Mouse (Mus musculus) embryonic facial prominence, embryonic 14.5 days (tissue): Measurements from ENCODE around the gene Lamtor2. TPM values are rescaled to one million over a fixed set of nuclear protein-coding genes. Genes with fewer than 3 reads are reported as not detected.
A peak's percentile ranks its signal among the peaks of the same experiment; 100 is the strongest.

ENCODE experiments used
- ATAC-seq: fragments of 200-750 bp; cut with Nextera tagmentation; 2 replicates; pipeline ENCODE4 v1.8.0; 2017; ENCODE audit warnings: low read depth, moderate number of reproducible peaks, moderate TSS enrichment
- DNase-seq: peaks from one replicate; pipeline ENCODE4 v3.0.0-alpha.2; 2015; ENCODE audit warnings: low spot score
- H3K27ac ChIP-seq: fragments of 300-500 bp; sonication (generic); replicated peaks from 2 replicates; pipeline ENCODE4 v1.5.1; 2014; ENCODE audit warnings: low read depth, mild to moderate bottlenecking, low read length, moderate library complexity
- H3K27me3 ChIP-seq: fragments of 300-500 bp; sonication (generic); replicated peaks from 2 replicates; pipeline ENCODE4 v1.6.1; 2014; ENCODE audit warnings: low read length; ENCODE audit not compliant: control insufficient read depth, insufficient read depth
- H3K36me3 ChIP-seq: fragments of 300-500 bp; sonication (generic); 2 replicates; pipeline ENCODE4 v1.6.1; 2014; ENCODE audit warnings: low read length, mixed read lengths; ENCODE audit not compliant: control insufficient read depth, insufficient read depth
- H3K4me1 ChIP-seq: fragments of 300-500 bp; sonication (generic); 2 replicates; pipeline ENCODE4 v1.6.1; 2014; ENCODE audit warnings: antibody characterized with exemption, low read length; ENCODE audit not compliant: control insufficient read depth, insufficient read depth
- H3K4me2 ChIP-seq: fragments of 300-500 bp; sonication (generic); 2 replicates; pipeline ENCODE4 v1.6.1; 2014; ENCODE audit warnings: low read depth, mild to moderate bottlenecking, low read length, moderate library complexity, mixed read lengths
- H3K4me3 ChIP-seq: fragments of 300-500 bp; sonication (generic); 2 replicates; pipeline ENCODE4 v1.5.1; 2014; ENCODE audit warnings: low read depth, mild to moderate bottlenecking, low read length
- H3K9ac ChIP-seq: fragments of 300-500 bp; sonication (generic); 2 replicates; pipeline ENCODE4 v1.6.1; 2014; ENCODE audit warnings: low read depth, mild to moderate bottlenecking, low read length, moderate library complexity, mixed read lengths
- H3K9me3 ChIP-seq: fragments of 300-500 bp; sonication (generic); 2 replicates; pipeline ENCODE4 v1.6.1; 2016; ENCODE audit warnings: low read length; ENCODE audit not compliant: control insufficient read depth
- WGBS: fragments of 180-500 bp; shearing (Covaris S2); extraction: QIAGEN DNeasy Blood & Tissue Kit; methylation state at CpG from one replicate; pipeline ENCODE4 v1.1.7; 2014; 5-methylcytosine and 5-hydroxymethylcytosine counted together
- polyA plus RNA-seq: library from polyadenylated mRNA; unstranded; fragments of >200 nt; fragmentation: Nextera tagmentation; extraction: Ambion mirVana; gene quantifications from 2 replicates; pipeline ENCODE4 v1.2.1, GENCODE M21; 2014

Lamtor2 gene
- polyA plus RNA-seq, 1 experiment from 2014 or later = 107 TPM

DNA sequence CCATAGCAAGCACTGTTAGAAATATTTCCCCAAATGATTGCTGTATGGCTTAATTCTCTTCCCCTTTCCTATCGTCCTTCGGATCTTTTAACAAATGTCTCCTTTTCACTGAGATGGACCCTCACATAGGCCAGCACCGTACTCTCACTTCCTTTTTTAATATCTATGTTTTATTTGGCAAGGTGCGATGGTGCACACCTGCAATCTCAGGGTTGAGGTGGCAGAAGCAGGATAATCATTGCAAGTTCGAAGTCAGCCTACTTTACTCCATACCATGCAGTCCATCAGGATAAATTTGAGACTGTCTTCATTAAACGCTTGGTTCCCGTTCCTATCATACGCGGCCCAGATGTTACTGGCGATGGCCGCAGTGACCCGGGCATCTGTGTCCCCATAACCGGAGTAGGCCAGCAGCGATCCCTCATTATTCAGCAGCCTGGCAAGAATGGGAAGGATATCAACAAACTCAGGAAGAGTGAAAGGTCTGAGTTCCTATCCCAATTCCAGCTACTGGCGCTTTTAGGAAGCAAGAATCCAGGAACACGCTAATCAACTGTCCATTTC lies 710 bp downstream of the Lamtor2 start:
- H3K27me3 ChIP-seq = no peaks in the 10 kb centered on the region
- H3K9ac ChIP-seq = peak overlapping the region; percentile 88
- H3K4me2 ChIP-seq = peak overlapping the region; percentile 86
- DNase-seq = no peak
- peaks cover 18% of the 10 kb centered on the region for H3K36me3 ChIP-seq
- H3K9me3 ChIP-seq = no peaks in the 10 kb centered on the region
- peak overlapping the region; percentile 89 for H3K4me3 ChIP-seq
- peak overlapping the region; percentile 97; the same call in 1 of the 2 replicates for H3K27ac ChIP-seq
- ATAC-seq = no peak
- peaks cover 13% of the 10 kb centered on the region for H3K4me1 ChIP-seq
- 21% methylated on average over 16 of the region's 16 CpGs for WGBS

DNA sequence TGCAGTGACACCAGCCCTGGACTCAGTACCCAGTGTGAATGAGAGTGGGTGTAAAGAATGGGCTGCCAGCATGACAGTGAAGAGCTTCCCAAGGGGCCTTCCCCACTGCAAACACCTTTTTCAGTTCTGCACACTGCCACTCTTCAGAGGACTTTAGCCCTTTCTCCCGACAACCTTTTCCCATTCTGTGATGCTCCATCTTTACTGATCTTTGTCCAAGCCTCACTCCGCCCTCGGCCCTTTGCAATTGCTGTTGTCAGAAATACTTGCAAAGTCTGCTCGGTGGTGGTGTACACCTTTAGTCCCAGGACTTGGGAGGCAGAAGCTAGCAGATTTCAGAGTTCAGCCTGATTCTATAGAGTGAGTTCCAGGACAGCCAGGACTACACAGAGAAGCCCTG lies 1.3 kb downstream of the Lamtor2 start:
- H3K4me2 ChIP-seq = peak overlapping the region; percentile 86
- WGBS = 93% methylated on average over 4 of the region's 4 CpGs
- peaks cover 13% of the 10 kb centered on the region for H3K4me1 ChIP-seq
- peak overlapping the region; percentile 88; the same call in 1 of the 2 replicates for H3K9ac ChIP-seq
- H3K27ac ChIP-seq = no peak overlapping the region
- no peaks in the 10 kb centered on the region for H3K9me3 ChIP-seq
- peaks cover 12% of the 10 kb centered on the region for H3K36me3 ChIP-seq
- no peaks in the 10 kb centered on the region for H3K27me3 ChIP-seq
- H3K4me3 ChIP-seq = peak overlapping the region; percentile 89
- DNase-seq = no peak
- no peak for ATAC-seq

- ATAC-seq (no peak; the same call in 1 of the 2 replicates), DNase-seq (peak; percentile 76)
- Histone ChIP-seq H3K4me1 (peaks cover 9% of the 10 kb centered on the region), H3K27ac (peak within 1 kb of the TSS; percentile 6; the same call in 1 of the 2 replicates), H3K9me3 (no peaks in the 10 kb centered on the region), H3K4me2 (peak within 1 kb of the TSS; percentile 30), H3K27me3 (no peaks in the 10 kb centered on the region), H3K9ac (no peak within 1 kb of the TSS), H3K4me3 (no peak within 1 kb of the TSS), H3K36me3 (no peaks in the 10 kb centered on the region; the same call in 1 of the 2 replicates)
- 46% methylated on average over 18 of the region's 18 CpGs for WGBS
These were observed 4.5 kb downstream of the Lamtor2 start, which contains the start of gene Rab25 for GRCm38 (mm10) chr3:88548180-88548917. TSS of gene Rab25 (minus strand) at chr3:88548300.

GRCm38 (mm10) chr3:88546674-88547418 lies 6.0 kb downstream of the Lamtor2 start:
- WGBS = 72% methylated on average over 5 of the region's 6 CpGs
- no peak for DNase-seq
- Histone ChIP-seq H3K4me3 (no peak overlapping the region), H3K27ac (no peak overlapping the region), H3K27me3 (no peaks in the 10 kb centered on the region), H3K4me2 (no peak overlapping the region), H3K9me3 (no peaks in the 10 kb centered on the region), H3K9ac (no peak overlapping the region), H3K36me3 (no peaks in the 10 kb centered on the region; the same call in 1 of the 2 replicates), H3K4me1 (peaks cover 4% of the 10 kb centered on the region)
- ATAC-seq = no peak

GRCm38 (mm10) chr3:88544955-88545591 lies 7.8 kb downstream of the Lamtor2 start:
- DNase-seq = no peak
- Histone ChIP-seq H3K27me3 (no peaks in the 10 kb centered on the region), H3K4me3 (no peak overlapping the region), H3K27ac (no peak overlapping the region), H3K36me3 (peaks cover 17% of the 10 kb centered on the region), H3K4me1 (no peaks in the 10 kb centered on the region; the same call in 1 of the 2 replicates), H3K4me2 (no peak overlapping the region), H3K9ac (no peak overlapping the region), H3K9me3 (no peaks in the 10 kb centered on the region)
- WGBS = 58% methylated on average over 20 of the region's 20 CpGs
- no peak for ATAC-seq

- WGBS = 33% methylated on average over 5 of the region's 5 CpGs
- Histone ChIP-seq H3K4me1 (no peaks in the 10 kb centered on the region; the same call in 1 of the 2 replicates), H3K9ac (no peak overlapping the region), H3K4me2 (no peak overlapping the region), H3K27me3 (no peaks in the 10 kb centered on the region), H3K27ac (no peak overlapping the region), H3K36me3 (peaks cover 21% of the 10 kb centered on the region), H3K4me3 (no peak overlapping the region), H3K9me3 (no peaks in the 10 kb centered on the region)
- DNase-seq = no peak
- no peak for ATAC-seq
These were observed 8.4 kb downstream of the Lamtor2 start for GRCm38 (mm10) chr3:88544514-88544913.

- 66% methylated on average over 5 of the region's 5 CpGs for WGBS
- Histone ChIP-seq H3K4me1 (peaks cover under 1% of the 10 kb centered on the region), H3K36me3 (peaks cover 25% of the 10 kb centered on the region), H3K4me3 (no peak overlapping the region), H3K4me2 (no peak overlapping the region), H3K9me3 (no peaks in the 10 kb centered on the region), H3K27ac (no peak overlapping the region), H3K27me3 (no peaks in the 10 kb centered on the region), H3K9ac (no peak overlapping the region)
- no peak for ATAC-seq
- DNase-seq = no peak
These were observed 9.0 kb downstream of the Lamtor2 start for GRCm38 (mm10) chr3:88543651-88544410.

GRCm38 (mm10) chr3:88543174-88543573 lies 9.7 kb downstream of the Lamtor2 start:
- H3K9me3 ChIP-seq = no peaks in the 10 kb centered on the region
- peaks cover 32% of the 10 kb centered on the region for H3K36me3 ChIP-seq
- H3K4me1 ChIP-seq = peaks cover 7% of the 10 kb centered on the region
- WGBS = 76% methylated on average over 8 of the region's 8 CpGs
- no peak overlapping the region for H3K4me3 ChIP-seq
- H3K27me3 ChIP-seq = no peaks in the 10 kb centered on the region
- no peak for DNase-seq
- no peak overlapping the region for H3K4me2 ChIP-seq
- H3K9ac ChIP-seq = no peak overlapping the region
- H3K27ac ChIP-seq = no peak overlapping the region
- no peak for ATAC-seq
